ENCODE assay signal across 8 mouse cellular contexts in genomic region chr13:100616181-100617087, GRCm38 (mm10). TPM values are rescaled to one million over a fixed set of nuclear protein-coding genes. Genes with fewer than 3 reads are reported as not detected.
A peak's percentile ranks its signal among the peaks of the same experiment; 100 is the strongest.
DNase-seq lines count a peak whose midpoint lies in the region; ATAC-seq and TF ChIP-seq lines count a peak whose summit lies in the region.

Marveld2 (minus strand) TSS chr13:100616971.

- peak; percentile 11 for DNase-seq in gastrocnemius, adult 18-20 months (ENCODE audit: low spot score)
- DNase-seq in gastrocnemius, postnatal 36 days = no peak
- peak; percentile 72 for DNase-seq in kidney, adult 11 months
- peak; percentile 67 for DNase-seq in liver
- peak; percentile 54 to 70 for DNase-seq in spleen, postnatal 36 days (ENCODE audit: low spot score in 2 of 2)

- 4% methylated on average over 75 of the region's 77 CpGs for WGBS in midbrain, embryonic 15.5 days

- H3K27me3 ChIP-seq in midbrain, embryonic 15.5 days (replicated peaks) = peaks cover 6% of the 10 kb centered on the region

- no peak for TF ChIP-seq CTCF in cortical plate, adult 2 months (IDR thresholded peaks at IDR 0.05; ENCODE audit: extremely low read depth, insufficient read depth, low read length)

- H3K9me3 ChIP-seq in midbrain, embryonic 15.5 days = no peaks in the 10 kb centered on the region

- TF ChIP-seq POLR2A in cortical plate, adult 2 months (IDR thresholded peaks at IDR 0.05; ENCODE audit: extremely low read depth, insufficient read depth, low read length) = no peak

- H3K4me2 ChIP-seq in midbrain, embryonic 15.5 days = peak within 1 kb of the TSS; percentile 84

- peaks cover 13% of the 10 kb centered on the region for H3K36me3 ChIP-seq in midbrain, embryonic 15.5 days (replicated peaks)

- H3K9ac ChIP-seq in midbrain, embryonic 15.5 days = peak within 1 kb of the TSS; percentile 50

- intact Hi-C loops in gastrocnemius, postnatal 36 days (cut with DNase I) = no loop called here

- ATAC-seq in granulocyte monocyte progenitor cell, adult 5-6 weeks (replicated peaks; ENCODE audit: poor library complexity, severe bottlenecking) = peak; percentile 86
- ATAC-seq in midbrain, embryonic 15.5 days (replicated peaks) = peak; percentile 72

- no peaks in the 10 kb centered on the region for H3K4me1 ChIP-seq in cortical plate, adult 2 months (ENCODE audit: control insufficient read depth, insufficient read depth, low read length)
- H3K4me1 ChIP-seq in midbrain, embryonic 15.5 days = peaks cover 3% of the 10 kb centered on the region

- H3K4me3 ChIP-seq in cortical plate, adult 2 months (ENCODE audit: insufficient read depth, low read length) = peak within 1 kb of the TSS; percentile 35
- H3K4me3 ChIP-seq in midbrain, embryonic 15.5 days = peak within 1 kb of the TSS; percentile 53

- H3K27ac ChIP-seq in cortical plate, adult 2 months (ENCODE audit: insufficient read depth, low read length) = no peak within 1 kb of the TSS
- no peak within 1 kb of the TSS for H3K27ac ChIP-seq in midbrain, embryonic 15.5 days

RNA-seq across cellular contexts. Expression of gene Marveld2, which starts in this region (rescaled TPM):
- total RNA-seq in gastrocnemius, adult 18-20 months (2021) = under 1 TPM; 0.33 to 0.41 TPM
- under 1 TPM; 0.23 to 0.42 TPM for total RNA-seq in gastrocnemius, postnatal 36 days (2021)
- 1.6 and 1.9 TPM in 2 replicates for polyA plus RNA-seq in cortical plate, adult 2 months (2012; rRNA removed)
- total RNA-seq in granulocyte monocyte progenitor cell, adult 5-6 weeks (2014; fragmentation: Nextera tagmentation) = not detected in 2 replicates
- 0.52 and 0.78 TPM in 2 replicates for total RNA-seq in granulocyte monocyte progenitor cell, adult 5-6 weeks (2017)
- polyA plus RNA-seq in midbrain, embryonic 15.5 days (2015; fragmentation: Nextera tagmentation; extraction: Ambion mirVana) = 2.3 and 2.7 TPM in 2 replicates

Comparison
In these comparisons a context has a peak if more than half of its experiments do, and no peak if none do; other contexts are left out.
1. Peak in DNase-seq in gastrocnemius, adult 18-20 months; RNA of the gene not detected or under 1 TPM.
2. Peak in ATAC-seq in granulocyte monocyte progenitor cell, adult 5-6 weeks; RNA of the gene not detected or under 1 TPM.
3. DNase-seq: peak in kidney, adult 11 months (single experiment), liver (single experiment) and spleen, postnatal 36 days (2 of 2); none in gastrocnemius, postnatal 36 days (0 of 2).